8 mouse cellular contexts compared by ENCODE assay signal in genomic region chr19:5040862-5041523, GRCm38 (mm10). TPM values are rescaled to one million over a fixed set of nuclear protein-coding genes. Genes with fewer than 3 reads are reported as not detected.
DNase-seq lines count a peak whose midpoint lies in the region; ATAC-seq lines count a peak whose summit lies in the region.

Brms1 (plus strand) TSS chr19:5041354.

- no peaks in the 10 kb centered on the region for H3K9me3 ChIP-seq in forebrain, embryonic 10.5 days
- H3K9me3 ChIP-seq in heart, embryonic 14.5 days (ENCODE audit: control insufficient read depth, low read length): no peaks in the 10 kb centered on the region
- no peaks in the 10 kb centered on the region for H3K9me3 ChIP-seq in liver, embryonic 12.5 days (replicated peaks)

- H3K36me3 ChIP-seq in forebrain, embryonic 10.5 days (replicated peaks): peaks cover 32% of the 10 kb centered on the region
- peaks cover 17% of the 10 kb centered on the region for H3K36me3 ChIP-seq in heart, embryonic 14.5 days (ENCODE audit: control insufficient read depth, insufficient read depth, low read length)
- peaks cover 18% of the 10 kb centered on the region for H3K36me3 ChIP-seq in liver, embryonic 12.5 days
- peaks cover 3% of the 10 kb centered on the region; the same call in 1 of the 2 replicates for H3K36me3 ChIP-seq in splenic B cell, adult 2 months (ENCODE audit: control insufficient read depth, insufficient read depth, low read length, poor library complexity, severe bottlenecking)

- peak within 1 kb of the TSS; percentile 84 for H3K27ac ChIP-seq in forebrain, embryonic 10.5 days
- H3K27ac ChIP-seq in heart, embryonic 14.5 days (replicated peaks in 1 of 2; ENCODE audit: control insufficient read depth in 1 of 2, insufficient read depth in 1 of 2, low read depth in 2 of 2, low read length in 2 of 2): peak within 1 kb of the TSS; percentile 61 to 67
- peak within 1 kb of the TSS; percentile 89 for H3K27ac ChIP-seq in liver, embryonic 12.5 days

- peak within 1 kb of the TSS; percentile 84 for H3K9ac ChIP-seq in heart, embryonic 14.5 days (ENCODE audit: low read length)
- peak within 1 kb of the TSS; percentile 79 for H3K9ac ChIP-seq in liver, embryonic 12.5 days

- H3K4me3 ChIP-seq in forebrain, embryonic 10.5 days: peak within 1 kb of the TSS; percentile 92
- peak within 1 kb of the TSS; percentile 64 to 78 for H3K4me3 ChIP-seq in heart, embryonic 14.5 days (ENCODE audit: control insufficient read depth in 1 of 2, insufficient read depth in 1 of 2, low read depth in 1 of 2, low read length in 2 of 2)
- H3K4me3 ChIP-seq in liver, embryonic 12.5 days: peak within 1 kb of the TSS; percentile 77

- ATAC-seq in CD4-positive, CD25-positive, alpha-beta regulatory T cell, adult 4 months: peak; percentile 75
- ATAC-seq in heart, embryonic 14.5 days (ENCODE audit: insufficient number of reproducible peaks, insufficient read depth, low FRiP score, low read depth): peak; percentile 68
- peak; percentile 82 for ATAC-seq in liver, embryonic 12.5 days

- H3K27me3 ChIP-seq in forebrain, embryonic 10.5 days (ENCODE audit: poor library complexity, severe bottlenecking): peaks cover 11% of the 10 kb centered on the region
- no peaks in the 10 kb centered on the region for H3K27me3 ChIP-seq in heart, embryonic 14.5 days (ENCODE audit: control insufficient read depth, insufficient read depth, low read length)
- H3K27me3 ChIP-seq in liver, embryonic 12.5 days (replicated peaks): peaks cover 11% of the 10 kb centered on the region
- H3K27me3 ChIP-seq in splenic B cell, adult 2 months (ENCODE audit: control insufficient read depth, insufficient read depth, low read length, poor library complexity, severe bottlenecking): no peaks in the 10 kb centered on the region

- WGBS in forebrain, embryonic 10.5 days: 10% methylated on average over 40 of the region's 40 CpGs
- 4% methylated on average over 40 of the region's 40 CpGs for WGBS in heart, embryonic 14.5 days
- WGBS in liver, embryonic 12.5 days (ENCODE audit: insufficient replicate concordance): 2% methylated on average over 40 of the region's 40 CpGs

- H3K4me1 ChIP-seq in forebrain, embryonic 10.5 days: peaks cover 56% of the 10 kb centered on the region
- H3K4me1 ChIP-seq in heart, embryonic 14.5 days (ENCODE audit: control insufficient read depth in 2 of 2, insufficient read depth in 2 of 2, low read length in 2 of 2): peaks cover 13 to 25% of the 10 kb centered on the region in 2 experiments
- peaks cover 42% of the 10 kb centered on the region for H3K4me1 ChIP-seq in liver, embryonic 12.5 days

- H3K4me2 ChIP-seq in heart, embryonic 14.5 days (ENCODE audit: low read length): peak within 1 kb of the TSS; percentile 92
- H3K4me2 ChIP-seq in liver, embryonic 12.5 days: peak within 1 kb of the TSS; percentile 91

- DNase-seq in c-Kit-negative CD71-positive TER-119-positive erythroid progenitor cells, embryonic 14.5 days (ENCODE audit: low read depth, low spot score): peak; percentile 76
- peak; percentile 94 for DNase-seq in forebrain, embryonic 10.5 days (ENCODE audit: extremely low spot score, low spot score)
- peak; percentile 95 for DNase-seq in kidney, postnatal 14 days
- peak; percentile 90 for DNase-seq in naive thymus-derived CD4-positive, alpha-beta T cell, adult 2 months (ENCODE audit: low read depth)
- DNase-seq in splenic B cell, adult 2 months (ENCODE audit: low read depth, low spot score): peak; percentile 91

RNA-seq across cellular contexts. Expression of gene Brms1, which starts in this region (rescaled TPM):
- 100 to 1,000 TPM in 1 of 2 experiments, 10 to 100 TPM in 1; 85.7 to 136 TPM for polyA plus RNA-seq in CD4-positive, CD25-positive, alpha-beta regulatory T cell, adult 4 months (2017; shearing (Covaris generic))
- 83.0 and 84.2 TPM in 2 replicates for polyA plus RNA-seq in forebrain, embryonic 10.5 days (2016; fragmentation: Nextera tagmentation; extraction: Ambion mirVana)
- polyA plus RNA-seq in heart, embryonic 14.5 days (2014; fragmentation: Nextera tagmentation; extraction: Ambion mirVana): 27.5 and 31.2 TPM in 2 replicates
- 40.4 TPM in 2 replicates for polyA plus RNA-seq in liver, embryonic 12.5 days (2016; fragmentation: Nextera tagmentation; extraction: Ambion mirVana)

Comparison
In these comparisons a context has a peak if more than half of its experiments do, and no peak if none do; other contexts are left out.
1. Peak in every context shown above with its lines: DNase-seq, ATAC-seq, H3K4me3 ChIP-seq and H3K27ac ChIP-seq.